Mouse (Mus musculus) myocyte (in vitro differentiated cells): ENCODE measurements around the gene Ccdc15. TPM values are rescaled to one million over a fixed set of nuclear protein-coding genes. Genes with fewer than 3 reads are reported as not detected.
A peak's percentile ranks its signal among the peaks of the same experiment; 100 is the strongest.

Experiments
- H3K27me3 ChIP-seq: one replicate; pipeline ENCODE4 v1.6.1; 2011; ENCODE audit not compliant: control insufficient read depth, insufficient read depth, insufficient read length
- H3K36me3 ChIP-seq: one replicate; pipeline ENCODE4 v1.6.1; 2011; ENCODE audit not compliant: control insufficient read depth, insufficient read depth
- H3K4me2 ChIP-seq: one replicate; pipeline ENCODE4 v1.6.1; 2011; ENCODE audit warnings: low read depth, control low read depth
- H3K4me3 ChIP-seq: one replicate; pipeline ENCODE4 v1.5.1; 2011; ENCODE audit warnings: mild to moderate bottlenecking, control low read depth, moderate library complexity
- H3K79me2 ChIP-seq: one replicate; pipeline ENCODE4 v1.6.1; 2011; ENCODE audit not compliant: control insufficient read depth, insufficient read depth
- H3ac ChIP-seq: one replicate; pipeline ENCODE4 v1.6.1; 2011; ENCODE audit not compliant: control insufficient read depth, insufficient read length
- CEBPB ChIP-seq: IDR thresholded peaks from 2 replicates; pipeline ENCODE4 v1.6.1; 2011; ENCODE audit warnings: mild to moderate bottlenecking, moderate library complexity; ENCODE audit not compliant: poor library complexity, insufficient read depth, severe bottlenecking
- E2F4 ChIP-seq: IDR thresholded peaks from one replicate; pipeline ENCODE4 v1.6.1; 2011; ENCODE audit warnings: mild to moderate bottlenecking, control low read depth, moderate library complexity; ENCODE audit not compliant: insufficient read depth
- MAX ChIP-seq: IDR thresholded peaks from one replicate; pipeline ENCODE4 v1.6.1; 2011; ENCODE audit warnings: low read depth, mild to moderate bottlenecking, control low read depth
- MYOD1 ChIP-seq, 3 experiments: IDR thresholded peaks; one replicate each; pipeline ENCODE4 v1.6.1; 2011; ENCODE audit warnings: control low read depth in 2 of 3, low read depth in 2 of 3, mild to moderate bottlenecking in 2 of 3, moderate library complexity in 1 of 3; ENCODE audit not compliant: insufficient read length in 2 of 3, control insufficient read depth in 1 of 3
- MYOG ChIP-seq, 3 experiments: IDR thresholded peaks; one replicate each; pipeline ENCODE4 v1.6.1; 2011; ENCODE audit warnings: control low read depth in 2 of 3, low read depth in 2 of 3, mild to moderate bottlenecking in 2 of 3; ENCODE audit not compliant: insufficient read length in 2 of 3, control insufficient read depth in 1 of 3, insufficient read depth in 1 of 3
- POLR2A ChIP-seq: IDR thresholded peaks from one replicate; pipeline ENCODE4 v1.6.1; 2011; ENCODE audit warnings: low read depth, mild to moderate bottlenecking, control low read depth, moderate library complexity; ENCODE audit not compliant: insufficient read length
- POLR2AphosphoS2 ChIP-seq: IDR thresholded peaks from one replicate; pipeline ENCODE4 v1.6.1; 2011; ENCODE audit warnings: low read depth, control low read depth; ENCODE audit not compliant: insufficient read length
- REST ChIP-seq: IDR thresholded peaks from one replicate; pipeline ENCODE4 v1.6.1; 2011; ENCODE audit warnings: mild to moderate bottlenecking, control low read depth, moderate library complexity; ENCODE audit not compliant: insufficient read depth, insufficient read length
- SRF ChIP-seq: IDR thresholded peaks from one replicate; pipeline ENCODE4 v1.6.1; 2011; ENCODE audit warnings: low read depth; ENCODE audit not compliant: control insufficient read depth, insufficient read length
- TCF12 ChIP-seq: IDR thresholded peaks from one replicate; pipeline ENCODE4 v1.6.1; 2011; ENCODE audit warnings: mild to moderate bottlenecking, control low read depth; ENCODE audit not compliant: poor library complexity, insufficient read depth, severe bottlenecking
- TCF3 ChIP-seq: IDR thresholded peaks from one replicate; pipeline ENCODE4 v1.6.1; 2011; ENCODE audit warnings: low read depth, control low read depth; ENCODE audit not compliant: insufficient read length
- USF1 ChIP-seq: IDR thresholded peaks from one replicate; pipeline ENCODE4 v1.6.1; 2011; ENCODE audit warnings: low read depth, mild to moderate bottlenecking, control low read depth, moderate library complexity
- polyA plus RNA-seq: library from polyadenylated mRNA; unstranded; fragments of >200 nt; fragmentation: generic; extraction: Trizol; gene quantifications from one replicate; pipeline ENCODE4 v1.2.1, GENCODE M21; 2012; ENCODE audit warnings: missing spikeins

The Ccdc15 gene
- 0.38 TPM for polyA plus RNA-seq

DNA sequence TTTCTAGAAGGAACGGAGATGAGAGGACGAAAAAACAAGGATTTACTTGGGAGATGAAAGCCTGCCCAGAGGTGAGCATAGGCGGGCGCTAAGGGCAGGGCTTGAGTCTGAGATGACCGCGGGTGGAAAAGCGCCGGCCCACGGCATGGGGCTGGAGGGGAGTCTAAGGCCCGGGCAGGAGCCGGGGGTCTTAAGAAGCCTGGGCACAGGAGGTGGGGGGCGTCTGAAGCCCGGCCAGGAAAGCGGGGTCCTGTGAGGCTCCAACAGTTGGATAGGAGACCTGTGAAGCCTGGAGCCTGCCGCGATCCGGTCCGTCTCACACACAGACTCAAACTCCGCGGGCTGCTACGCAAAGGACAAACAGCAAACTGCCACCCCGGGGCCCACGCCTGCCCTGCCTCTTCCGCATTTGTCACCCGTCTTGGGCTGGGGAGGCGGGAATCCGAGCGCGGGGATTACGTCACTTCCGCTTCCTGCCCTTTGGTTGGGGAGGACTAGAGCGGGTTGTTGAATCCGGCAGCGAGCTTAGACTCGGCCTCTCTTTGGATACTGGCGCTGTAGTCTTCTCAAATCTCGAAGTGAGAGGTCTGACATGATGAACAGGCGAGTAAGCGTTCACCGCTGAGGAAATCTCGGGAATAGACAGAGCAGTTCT is at the start of gene Ccdc15:
Ccdc15 (minus strand) TSS at position 445 of the 655 bp plus-strand sequence.
- Histone ChIP-seq H3K36me3 (no peaks in the 10 kb centered on the region), H3K79me2 (no peaks in the 10 kb centered on the region), H3K4me2 (peak within 1 kb of the TSS; percentile 86), H3K27me3 (no peaks in the 10 kb centered on the region), H3K4me3 (peak within 1 kb of the TSS; percentile 52), H3ac (peak within 1 kb of the TSS; percentile 23)
- TF ChIP-seq POLR2AphosphoS2 (peak; percentile 81), POLR2A (peak; percentile 85), REST (no peak), TCF3 (no peak), SRF (peak; percentile 47), MYOD1 (IDR thresholded peaks at IDR 0.05; ENCODE audit: control insufficient read depth in 1 of 3, insufficient read length in 2 of 3, low read depth in 2 of 3) (no peak), USF1 (no peak), CEBPB (no peak), MYOG (IDR thresholded peaks at IDR 0.05; ENCODE audit: control insufficient read depth in 1 of 3, insufficient read depth in 1 of 3, insufficient read length in 2 of 3, low read depth in 2 of 3) (peak in 1 of 3 experiments; percentile 23), MAX (no peak), E2F4 (peak; percentile 90), TCF12 (no peak)

DNA sequence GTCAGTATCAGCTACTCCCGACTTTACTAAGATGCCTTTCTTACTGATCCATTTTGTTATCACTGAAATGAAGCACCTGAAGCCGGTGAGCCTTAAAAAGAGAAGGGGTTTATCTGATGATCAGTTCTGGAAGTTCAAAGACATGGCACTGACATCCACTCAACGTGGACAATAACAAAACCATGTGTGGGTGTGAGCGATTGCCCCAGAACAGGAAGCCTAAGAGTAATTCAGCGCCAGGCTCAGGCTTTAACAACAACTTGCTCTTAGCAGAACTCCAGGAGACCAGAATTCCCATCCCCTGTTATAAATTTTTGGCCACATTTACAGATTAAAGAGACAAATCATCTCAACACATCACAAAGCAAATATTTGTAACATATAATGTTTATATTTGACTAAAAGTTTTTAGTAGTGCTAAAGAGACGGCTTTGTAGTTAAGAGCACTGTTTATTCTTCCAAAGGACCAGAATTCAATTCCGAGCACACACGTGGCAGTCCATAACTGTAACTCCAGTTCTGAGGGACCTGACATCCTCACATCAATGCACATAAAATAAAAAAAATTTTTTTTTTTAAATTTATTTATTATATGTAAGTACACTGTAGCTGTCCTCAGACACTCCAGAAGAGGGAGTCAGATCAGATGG is 45.4 kb upstream of the Ccdc15 start:
- TF ChIP-seq CEBPB (no peak), MYOD1 (IDR thresholded peaks at IDR 0.05; ENCODE audit: control insufficient read depth in 1 of 3, insufficient read length in 2 of 3, low read depth in 2 of 3) (no peak), POLR2AphosphoS2 (no peak)
- Histone ChIP-seq H3K4me3 (no peak overlapping the region), H3ac (no peak overlapping the region), H3K79me2 (no peaks in the 10 kb centered on the region), H3K4me2 (no peak overlapping the region), H3K27me3 (no peaks in the 10 kb centered on the region), H3K36me3 (no peaks in the 10 kb centered on the region)

GRCm38 (mm10) chr9:37392071-37392470 is 43.8 kb upstream of the Ccdc15 start:
- TF ChIP-seq SRF: no peak
- no peak for TF ChIP-seq TCF3
- TF ChIP-seq POLR2A: no peak
- no peak for TF ChIP-seq MYOG (IDR thresholded peaks at IDR 0.05; ENCODE audit: control insufficient read depth in 1 of 3, insufficient read depth in 1 of 3, insufficient read length in 2 of 3, low read depth in 2 of 3)
- TF ChIP-seq REST: no peak
- TF ChIP-seq POLR2AphosphoS2: no peak
- TF ChIP-seq TCF12: no peak
- Histone ChIP-seq H3ac (no peak overlapping the region), H3K36me3 (no peaks in the 10 kb centered on the region), H3K79me2 (no peaks in the 10 kb centered on the region), H3K4me3 (no peak overlapping the region), H3K4me2 (no peak overlapping the region), H3K27me3 (no peaks in the 10 kb centered on the region)

DNA sequence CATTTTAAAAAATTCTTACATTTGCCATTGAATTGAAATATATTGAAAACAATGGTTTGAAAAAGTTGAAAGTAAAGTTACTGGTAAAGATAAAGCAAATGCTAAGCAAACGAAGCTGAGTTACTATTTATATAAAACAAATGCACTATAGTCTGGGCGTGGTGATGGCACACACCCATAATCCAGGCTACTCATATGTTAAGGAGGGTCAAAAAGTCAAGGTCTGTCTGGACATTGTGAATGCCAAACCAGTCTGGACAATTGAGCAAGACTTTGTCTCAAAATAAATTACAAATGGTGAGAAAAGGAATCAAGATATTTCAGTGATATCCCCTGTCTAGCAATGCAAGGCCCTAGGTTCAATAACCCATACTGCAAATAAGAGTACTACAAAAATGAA is 42.7 kb upstream of the Ccdc15 start:
- H3K27me3 ChIP-seq: peaks cover 5% of the 10 kb centered on the region
- TF ChIP-seq POLR2AphosphoS2 (no peak), E2F4 (no peak), TCF12 (no peak), TCF3 (no peak), REST (no peak), USF1 (no peak), POLR2A (no peak), MYOG (IDR thresholded peaks at IDR 0.05; ENCODE audit: control insufficient read depth in 1 of 3, insufficient read depth in 1 of 3, insufficient read length in 2 of 3, low read depth in 2 of 3) (no peak), SRF (no peak)
- no peak overlapping the region for H3ac ChIP-seq
- no peak overlapping the region for H3K4me2 ChIP-seq
- H3K4me3 ChIP-seq: no peak overlapping the region
- no peaks in the 10 kb centered on the region for H3K36me3 ChIP-seq
- no peaks in the 10 kb centered on the region for H3K79me2 ChIP-seq
